In the genomic region with DNA sequence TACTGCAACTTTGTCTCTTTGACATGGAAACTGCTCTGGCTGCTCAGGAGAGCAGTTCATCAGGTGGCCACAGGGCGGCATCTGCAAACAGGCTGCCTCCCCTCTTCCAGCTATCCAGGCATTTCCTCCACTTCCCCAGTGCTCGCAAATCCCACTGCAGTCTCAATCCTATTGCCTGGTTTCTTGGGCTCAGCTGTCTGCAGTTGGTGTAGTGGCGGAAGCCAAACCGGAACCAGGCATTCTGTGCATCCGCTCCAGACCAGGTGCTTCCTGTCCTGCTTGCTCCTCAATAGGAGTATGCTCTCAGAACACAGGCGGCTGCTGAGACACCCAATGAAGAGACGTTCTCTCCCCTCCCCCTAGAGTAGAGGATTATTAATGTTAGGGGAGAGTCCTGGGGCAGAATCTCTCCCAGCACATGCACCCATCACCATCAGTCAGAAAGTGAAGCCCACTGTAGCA, we compare ENCODE assay signal across 8 mouse cellular contexts. TPM values are rescaled to one million over a fixed set of nuclear protein-coding genes. Genes with fewer than 3 reads are reported as not detected.
DNase-seq lines count a peak whose midpoint lies in the region; ATAC-seq lines count a peak whose summit lies in the region.

No protein-coding gene starts in this region.

- H3K27ac ChIP-seq in embryonic facial prominence, embryonic 13.5 days: peak overlapping the region; percentile 28; the same call in 1 of the 2 replicates
- H3K27ac ChIP-seq in heart, embryonic 10.5 days: peak overlapping the region; percentile 84; the same call in 1 of the 2 replicates
- H3K27ac ChIP-seq in kidney, embryonic 14.5 days (ENCODE audit: low read depth, low read length): peak overlapping the region; percentile 55; the same call in 1 of the 2 replicates
- H3K27ac ChIP-seq in liver, embryonic 16.5 days (ENCODE audit: low read length): peak overlapping the region; percentile 98

- 65% methylated on average over 7 of the region's 7 CpGs for WGBS in embryonic facial prominence, embryonic 13.5 days
- 49% methylated on average over 7 of the region's 7 CpGs for WGBS in heart, embryonic 10.5 days
- 69% methylated on average over 7 of the region's 7 CpGs for WGBS in kidney, embryonic 14.5 days
- 18% methylated on average over 7 of the region's 7 CpGs for WGBS in liver, embryonic 16.5 days (ENCODE audit: insufficient replicate concordance)

- H3K9me3 ChIP-seq in embryonic facial prominence, embryonic 13.5 days: no peaks in the 10 kb centered on the region
- no peaks in the 10 kb centered on the region for H3K9me3 ChIP-seq in heart, embryonic 10.5 days
- H3K9me3 ChIP-seq in kidney, embryonic 14.5 days (ENCODE audit: control insufficient read depth, low read length): no peaks in the 10 kb centered on the region
- H3K9me3 ChIP-seq in liver, embryonic 16.5 days (replicated peaks; ENCODE audit: control insufficient read depth, low read length): no peaks in the 10 kb centered on the region

- no peak for ATAC-seq in embryonic facial prominence, embryonic 13.5 days (ENCODE audit: insufficient number of reproducible peaks, insufficient read depth, low FRiP score, low TSS enrichment, low read depth)
- ATAC-seq in kidney, embryonic 14.5 days (ENCODE audit: low FRiP score, low TSS enrichment): peak; percentile 8
- no peak for ATAC-seq in liver, embryonic 16.5 days (ENCODE audit: low read depth)

- H3K27me3 ChIP-seq in embryonic facial prominence, embryonic 13.5 days: peaks cover 41% of the 10 kb centered on the region
- peaks cover 40% of the 10 kb centered on the region for H3K27me3 ChIP-seq in heart, embryonic 10.5 days (ENCODE audit: insufficient read depth, poor library complexity, severe bottlenecking)
- peaks cover 36% of the 10 kb centered on the region for H3K27me3 ChIP-seq in kidney, embryonic 14.5 days (ENCODE audit: control insufficient read depth, insufficient read depth, low read length)
- no peaks in the 10 kb centered on the region for H3K27me3 ChIP-seq in liver, embryonic 16.5 days (ENCODE audit: control insufficient read depth, insufficient read depth, low read depth, low read length)

- H3K4me2 ChIP-seq in embryonic facial prominence, embryonic 13.5 days: no peak overlapping the region
- H3K4me2 ChIP-seq in kidney, embryonic 14.5 days (replicated peaks; ENCODE audit: low read depth, low read length): no peak overlapping the region
- H3K4me2 ChIP-seq in liver, embryonic 16.5 days (ENCODE audit: low read depth, low read length): peak overlapping the region; percentile 14

- H3K9ac ChIP-seq in embryonic facial prominence, embryonic 13.5 days: no peak overlapping the region
- H3K9ac ChIP-seq in kidney, embryonic 14.5 days (ENCODE audit: low read depth, low read length): no peak overlapping the region
- peak overlapping the region; percentile 32 for H3K9ac ChIP-seq in liver, embryonic 16.5 days (ENCODE audit: low read depth, low read length)

- H3K4me3 ChIP-seq in embryonic facial prominence, embryonic 13.5 days: no peak overlapping the region
- 0 out of 2 replicates have a peak overlapping the region, but pooled peaks have one; percentile 9 for H3K4me3 ChIP-seq in heart, embryonic 10.5 days
- H3K4me3 ChIP-seq in kidney, embryonic 14.5 days (ENCODE audit: low read length): no peak overlapping the region
- H3K4me3 ChIP-seq in liver, embryonic 16.5 days (ENCODE audit: low read depth, low read length): no peak overlapping the region

- peaks cover 25% of the 10 kb centered on the region for H3K4me1 ChIP-seq in embryonic facial prominence, embryonic 13.5 days
- H3K4me1 ChIP-seq in heart, embryonic 10.5 days: peaks cover 51% of the 10 kb centered on the region
- peaks cover 17% of the 10 kb centered on the region for H3K4me1 ChIP-seq in kidney, embryonic 14.5 days (ENCODE audit: control insufficient read depth, insufficient read depth, low read length)
- peaks cover 45% of the 10 kb centered on the region for H3K4me1 ChIP-seq in liver, embryonic 16.5 days (ENCODE audit: control insufficient read depth, low read depth, low read length)

- peak; percentile 79 to 82 for DNase-seq in B cell, adult 2 months
- DNase-seq in NIH3T3 (ENCODE audit: low read depth): peak; percentile 74
- DNase-seq in heart, embryonic 10.5 days (ENCODE audit: low spot score): peak; percentile 90
- peak; percentile 59 for DNase-seq in retina, postnatal 1 day
- DNase-seq in Muller cell, postnatal 12 days (ENCODE audit: inconsistent ontology term): no peak

- peaks cover 54% of the 10 kb centered on the region for H3K36me3 ChIP-seq in embryonic facial prominence, embryonic 13.5 days
- peaks cover 48% of the 10 kb centered on the region for H3K36me3 ChIP-seq in heart, embryonic 10.5 days
- peaks cover 44% of the 10 kb centered on the region for H3K36me3 ChIP-seq in kidney, embryonic 14.5 days (ENCODE audit: control insufficient read depth, insufficient read depth, low read length)
- H3K36me3 ChIP-seq in liver, embryonic 16.5 days (ENCODE audit: control insufficient read depth, insufficient read depth): peaks cover 36% of the 10 kb centered on the region

RNA-seq across cellular contexts. Expression of a gene that starts 1.4 kb away (rescaled TPM):
- polyA plus RNA-seq in embryonic facial prominence, embryonic 13.5 days (2015; fragmentation: Nextera tagmentation; extraction: Ambion mirVana): 4.8 and 4.9 TPM in 2 replicates
- polyA plus RNA-seq in heart, embryonic 10.5 days (2016; fragmentation: Nextera tagmentation; extraction: Ambion mirVana): 18.5 and 19.3 TPM in 2 replicates
- polyA plus RNA-seq in kidney, embryonic 14.5 days (2014; fragmentation: Nextera tagmentation; extraction: Ambion mirVana): 6.3 and 8.9 TPM in 2 replicates
- 43.7 and 45.6 TPM in 2 replicates for polyA plus RNA-seq in liver, embryonic 16.5 days (2015; fragmentation: Nextera tagmentation; extraction: Ambion mirVana)

RNA-seq across cellular contexts. Expression of a gene that starts 12.2 kb away (rescaled TPM):
- 16.3 and 16.6 TPM in 2 replicates for polyA plus RNA-seq in embryonic facial prominence, embryonic 13.5 days (2015; fragmentation: Nextera tagmentation; extraction: Ambion mirVana)
- 22.2 and 25.0 TPM in 2 replicates for polyA plus RNA-seq in heart, embryonic 10.5 days (2016; fragmentation: Nextera tagmentation; extraction: Ambion mirVana)
- polyA plus RNA-seq in kidney, embryonic 14.5 days (2014; fragmentation: Nextera tagmentation; extraction: Ambion mirVana): 28.1 and 33.1 TPM in 2 replicates
- polyA plus RNA-seq in liver, embryonic 16.5 days (2015; fragmentation: Nextera tagmentation; extraction: Ambion mirVana): 5.4 and 6.3 TPM in 2 replicates

RNA-seq across cellular contexts. Expression of a gene that starts 13.8 kb away (rescaled TPM):
- polyA plus RNA-seq in embryonic facial prominence, embryonic 13.5 days (2015; fragmentation: Nextera tagmentation; extraction: Ambion mirVana): 71.3 and 78.6 TPM in 2 replicates
- polyA plus RNA-seq in heart, embryonic 10.5 days (2016; fragmentation: Nextera tagmentation; extraction: Ambion mirVana): 59.8 and 64.6 TPM in 2 replicates
- 65.4 and 82.3 TPM in 2 replicates for polyA plus RNA-seq in kidney, embryonic 14.5 days (2014; fragmentation: Nextera tagmentation; extraction: Ambion mirVana)
- polyA plus RNA-seq in liver, embryonic 16.5 days (2015; fragmentation: Nextera tagmentation; extraction: Ambion mirVana): 27.3 and 27.7 TPM in 2 replicates

RNA-seq across cellular contexts. Expression of a gene that starts 22.9 kb away (rescaled TPM):
- 6.1 and 6.2 TPM in 2 replicates for polyA plus RNA-seq in embryonic facial prominence, embryonic 13.5 days (2015; fragmentation: Nextera tagmentation; extraction: Ambion mirVana)
- 2.1 and 3.2 TPM in 2 replicates for polyA plus RNA-seq in heart, embryonic 10.5 days (2016; fragmentation: Nextera tagmentation; extraction: Ambion mirVana)
- polyA plus RNA-seq in kidney, embryonic 14.5 days (2014; fragmentation: Nextera tagmentation; extraction: Ambion mirVana): 1.7 and 2.8 TPM in 2 replicates
- polyA plus RNA-seq in liver, embryonic 16.5 days (2015; fragmentation: Nextera tagmentation; extraction: Ambion mirVana): 7.0 and 7.8 TPM in 2 replicates

RNA-seq across cellular contexts. Expression of a gene that starts 37.2 kb away (rescaled TPM):
- 64.3 and 67.6 TPM in 2 replicates for polyA plus RNA-seq in embryonic facial prominence, embryonic 13.5 days (2015; fragmentation: Nextera tagmentation; extraction: Ambion mirVana)
- polyA plus RNA-seq in heart, embryonic 10.5 days (2016; fragmentation: Nextera tagmentation; extraction: Ambion mirVana): 71.6 and 103 TPM in 2 replicates
- 81.9 and 88.9 TPM in 2 replicates for polyA plus RNA-seq in kidney, embryonic 14.5 days (2014; fragmentation: Nextera tagmentation; extraction: Ambion mirVana)
- polyA plus RNA-seq in liver, embryonic 16.5 days (2015; fragmentation: Nextera tagmentation; extraction: Ambion mirVana): 17.3 and 20.3 TPM in 2 replicates

Comparison
In these comparisons a context has a peak if more than half of its experiments do, and no peak if none do; other contexts are left out.
1. H3K27ac ChIP-seq: peak in every context shown above with its lines; median percentile 98 in liver, embryonic 16.5 days; 84 in heart, embryonic 10.5 days; 55 in kidney, embryonic 14.5 days; 28 in embryonic facial prominence, embryonic 13.5 days.